Mouse (Mus musculus) small intestine, adult 2 months (tissue): ENCODE data around the gene Gm21789. TPM values are rescaled to one million over a fixed set of nuclear protein-coding genes. Genes with fewer than 3 reads are reported as not detected.
"Not testable (repeated sequence)": the region's sequence is repeated elsewhere in the genome, so short reads cannot be mapped to it uniquely, and the experiment has no call there.

Experiments used
- H3K27ac ChIP-seq: fragments of 200-500 bp; 2 replicates; pipeline ENCODE4 v1.5.1; 2012; ENCODE audit warnings: low read depth, low read length, control low read depth, inconsistent platforms; ENCODE audit not compliant: insufficient read depth
- H3K27me3 ChIP-seq: fragments of 200-500 bp; 2 replicates; pipeline ENCODE4 v1.6.1; 2012; ENCODE audit warnings: mild to moderate bottlenecking, moderate library complexity, low read length, inconsistent platforms; ENCODE audit not compliant: control insufficient read depth, insufficient read depth
- H3K36me3 ChIP-seq: fragments of 200-500 bp; 2 replicates; pipeline ENCODE4 v1.6.1; 2012; ENCODE audit warnings: mild to moderate bottlenecking, low read length, control low read depth, inconsistent platforms; ENCODE audit not compliant: control insufficient read depth, insufficient read depth
- H3K4me1 ChIP-seq: fragments of 200-500 bp; 2 replicates; pipeline ENCODE4 v1.6.1; 2012; ENCODE audit warnings: low read length, inconsistent platforms, mixed read lengths; ENCODE audit not compliant: control insufficient read depth, insufficient read depth, insufficient read length
- H3K4me3 ChIP-seq: fragments of 200-500 bp; 2 replicates; pipeline ENCODE4 v1.5.1; 2012; ENCODE audit warnings: low read depth, mild to moderate bottlenecking, control low read depth, inconsistent platforms, low read length, moderate library complexity
- WGBS: fragments of 180-500 bp; shearing (Covaris S2); methylation state at CpG from one replicate; pipeline ENCODE4 v1.1.7; 2018; 5-methylcytosine and 5-hydroxymethylcytosine counted together
- polyA plus RNA-seq: library from polyadenylated mRNA; depleted of rRNA; stranded (reverse); fragments of >200 nt; gene quantifications from 2 replicates; pipeline ENCODE4 v1.2.3, GENCODE M21; 2012; rRNA removed

Gm21789 gene
- not detected in 2 replicates for polyA plus RNA-seq

- not testable (repeated sequence) for H3K4me1 ChIP-seq, H3K27me3 ChIP-seq, H3K36me3 ChIP-seq, H3K4me3 ChIP-seq, H3K27ac ChIP-seq
- no CpG with 5 or more reads among the region's 1 CpGs for WGBS
Observed at GRCm38 (mm10) chrX:32941468-32941867, at the start of gene Gm21789. Gene Gm21789 (plus strand): TSS chrX:32941768.

- not testable (repeated sequence) for H3K36me3 ChIP-seq, H3K4me3 ChIP-seq, H3K4me1 ChIP-seq, H3K27ac ChIP-seq, H3K27me3 ChIP-seq
- WGBS = no CpG with 5 or more reads among the region's 4 CpGs
Observed at GRCm38 (mm10) chrX:32894325-32894724, 47.2 kb upstream of the Gm21789 start, which contains the start of gene Btbd35f30. Gene Btbd35f30 (plus strand): TSS chrX:32894625.

DNA sequence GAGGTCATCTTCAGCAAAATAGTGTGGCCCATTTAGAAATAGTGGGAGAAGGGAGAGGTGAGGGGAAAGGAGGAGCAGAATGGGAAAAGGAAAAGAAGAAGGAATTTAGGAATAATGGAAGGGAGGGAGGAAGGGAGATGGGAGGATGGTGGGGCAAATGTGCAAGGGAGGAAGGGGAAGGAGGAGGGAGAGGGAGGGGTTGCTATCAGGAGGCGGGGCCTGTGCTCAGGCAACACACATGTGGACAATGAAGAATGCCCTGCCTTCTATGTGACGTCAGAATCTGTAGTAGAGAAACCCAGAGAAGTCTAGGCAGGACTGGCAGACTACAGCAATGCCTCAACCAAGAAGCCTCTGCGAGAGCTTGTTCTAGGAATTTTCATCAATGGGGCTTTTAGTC lies 32.0 kb downstream of the Gm21789 start, which contains the start of gene Btbd35f5:
Btbd35f5 (plus strand) TSS at position 301 of the 400 bp plus-strand sequence.
- H3K4me1 ChIP-seq, H3K4me3 ChIP-seq, H3K36me3 ChIP-seq, H3K27ac ChIP-seq, H3K27me3 ChIP-seq: not testable (repeated sequence)
- WGBS = no CpG with 5 or more reads among the region's 3 CpGs

Other genes with a start within 250 kb of the Gm21789 start
- not detected in 2 replicates for gene Btbd35f21, start 215.7 kb upstream of the Gm21789 start, polyA plus RNA-seq
- gene Btbd35f30, start 47.1 kb upstream of the Gm21789 start, polyA plus RNA-seq = not detected in 2 replicates
- gene Btbd35f5, start 32.1 kb downstream of the Gm21789 start, polyA plus RNA-seq = not detected in 2 replicates